ENCODE assay signal across 9 mouse cellular contexts in genomic region chr12:72834773-72835517, GRCm38 (mm10).
A peak's percentile ranks its signal among the peaks of the same experiment; 100 is the strongest.
DNase-seq lines count a peak whose midpoint lies in the region; ATAC-seq and TF ChIP-seq lines count a peak whose summit lies in the region.
"Had no signal": no experiment of that assay in that cellular context is flagged by ENCODE, and none has a peak within 500 bp of the region (broad histone marks: within the 10 kb centered on the region; RNA-seq: fewer than 3 reads in every experiment).

No protein-coding gene starts in this region.

- no peak overlapping the region for H3K27ac ChIP-seq in heart, postnatal 0 days (ENCODE audit: low read depth)
- no peak overlapping the region for H3K27ac ChIP-seq in bone marrow, adult 2 months (ENCODE audit: control insufficient read depth, insufficient read depth, low read depth, low read length, poor library complexity)
- H3K27ac ChIP-seq: neural tube, embryonic 13.5 days had no signal

- peak; percentile 8; the same call in 1 of the 2 replicates for TF ChIP-seq CTCF in heart, postnatal 0 days (IDR thresholded peaks at IDR 0.05; ENCODE audit: low read depth)
- TF ChIP-seq CTCF in bone marrow, adult 2 months (IDR thresholded peaks at IDR 0.05; ENCODE audit: control insufficient read depth, insufficient read depth, low read length): peak; percentile 43; the same call in 1 of the 2 replicates

- H3K4me2 ChIP-seq in heart, postnatal 0 days (ENCODE audit: low read depth, low read length): no peak overlapping the region
- H3K4me2 ChIP-seq: neural tube, embryonic 13.5 days had no signal

- TF ChIP-seq EP300 in heart, postnatal 0 days (IDR thresholded peaks at IDR 0.05; ENCODE audit: low read depth): no peak

- no peaks in the 10 kb centered on the region for H3K36me3 ChIP-seq in heart, postnatal 0 days (replicated peaks; ENCODE audit: control insufficient read depth, insufficient read depth, low read length)
- H3K36me3 ChIP-seq: neural tube, embryonic 13.5 days had no signal

- ATAC-seq in heart, postnatal 0 days (ENCODE audit: insufficient read depth, low read depth): no peak; the same call in 1 of the 2 replicates
- no peak for ATAC-seq in frontal cortex, adult (ENCODE audit: low TSS enrichment)

- 73% methylated on average over 14 of the region's 14 CpGs for WGBS in heart, postnatal 0 days
- 72% methylated on average over 14 of the region's 14 CpGs for WGBS in bone marrow, adult 2 months

- no peak for DNase-seq in heart, postnatal 0 days (ENCODE audit: low spot score)
- no peak for DNase-seq in heart, adult 9 months (ENCODE audit: low spot score in 2 of 2)
- DNase-seq in B cell, adult 2 months: peak; percentile 20 to 21
- peak; percentile 12 for DNase-seq in lung, postnatal 10 days
- DNase-seq in adipocyte (ENCODE audit: low spot score): no peak
- no peak for DNase-seq in gastrocnemius, postnatal 36 days

- intact Hi-C loops in gastrocnemius, postnatal 36 days (cut with DNase I): no loop called here

- no peaks in the 10 kb centered on the region for H3K4me1 ChIP-seq in heart, postnatal 0 days (ENCODE audit: control insufficient read depth, insufficient read depth)
- H3K4me1 ChIP-seq in bone marrow, adult 2 months (ENCODE audit: control insufficient read depth, insufficient read depth, low read length): no peaks in the 10 kb centered on the region

- H3K27me3 ChIP-seq in heart, postnatal 0 days (ENCODE audit: control insufficient read depth, insufficient read depth, low read length): peaks cover 8% of the 10 kb centered on the region; the same call in 1 of the 2 replicates

- no peaks in the 10 kb centered on the region for H3K9me3 ChIP-seq in heart, postnatal 0 days (replicated peaks; ENCODE audit: control insufficient read depth, low read length)
- H3K9me3 ChIP-seq: neural tube, embryonic 13.5 days had no signal

- no peak overlapping the region for H3K4me3 ChIP-seq in heart, postnatal 0 days (ENCODE audit: low read depth, low read length)
- H3K4me3 ChIP-seq in bone marrow, adult 2 months (replicated peaks; ENCODE audit: control insufficient read depth, low read depth, low read length): no peak overlapping the region
- H3K4me3 ChIP-seq: neural tube, embryonic 13.5 days had no signal

- no peak overlapping the region for H3K9ac ChIP-seq in heart, postnatal 0 days (replicated peaks; ENCODE audit: low read depth, low read length)
- H3K9ac ChIP-seq: neural tube, embryonic 13.5 days had no signal

- TF ChIP-seq POLR2A in bone marrow, adult 2 months (IDR thresholded peaks at IDR 0.05; ENCODE audit: borderline replicate concordance, control insufficient read depth, low read depth, low read length): no peak

Comparison
In these comparisons a context has a peak if more than half of its experiments do, and no peak if none do; other contexts are left out.
1. DNase-seq: peak in B cell, adult 2 months (2 of 2) and lung, postnatal 10 days (single experiment); none in heart, postnatal 0 days (single experiment), heart, adult 9 months (0 of 2), adipocyte (single experiment) and gastrocnemius, postnatal 36 days (0 of 2).